In genomic region chr10:39540995-39541394, GRCm38 (mm10) we compare ENCODE assay signal across 8 mouse cellular contexts.
DNase-seq lines count a peak whose midpoint lies in the region; ATAC-seq and TF ChIP-seq lines count a peak whose summit lies in the region.

No protein-coding gene starts in this region.

- no peaks in the 10 kb centered on the region for H3K27me3 ChIP-seq in forebrain, embryonic 14.5 days (replicated peaks; ENCODE audit: control insufficient read depth, insufficient read depth, low read length)
- no peaks in the 10 kb centered on the region for H3K27me3 ChIP-seq in midbrain, embryonic 15.5 days (replicated peaks)

- peaks cover 42% of the 10 kb centered on the region for H3K4me1 ChIP-seq in forebrain, embryonic 14.5 days (ENCODE audit: control insufficient read depth, insufficient read depth, low read length)
- peaks cover 69% of the 10 kb centered on the region for H3K4me1 ChIP-seq in midbrain, embryonic 15.5 days

- WGBS in forebrain, embryonic 14.5 days, result 0% methylated on average over 7 of the region's 7 CpGs
- 3% methylated on average over 7 of the region's 7 CpGs for WGBS in midbrain, embryonic 15.5 days

- peak; percentile 80 for ATAC-seq in forebrain, embryonic 14.5 days
- ATAC-seq in midbrain, embryonic 15.5 days (replicated peaks), result peak; percentile 86

- intact Hi-C loops in gastrocnemius, adult 2 months (cut with DNase I), result no loop called here

- DNase-seq in gastrocnemius, adult 2 months, result peak; percentile 31
- no peak for DNase-seq in gastrocnemius, postnatal 10 days
- peak; percentile 88 to 94 for DNase-seq in adrenal gland, adult (ENCODE audit: inconsistent age in 2 of 2, low spot score in 1 of 2)
- DNase-seq in forebrain, embryonic 14.5 days (ENCODE audit: low spot score), result peak; percentile 93
- DNase-seq in kidney, postnatal 36 days, result peak; percentile 59 to 60
- no peak for DNase-seq in urinary bladder, postnatal 10 days (ENCODE audit: low spot score)
- no peak for DNase-seq in urinary bladder, postnatal 4 days (ENCODE audit: low spot score in 2 of 2)

- no peaks in the 10 kb centered on the region for H3K9me3 ChIP-seq in forebrain, embryonic 14.5 days (replicated peaks; ENCODE audit: control insufficient read depth, low read length)
- H3K9me3 ChIP-seq in midbrain, embryonic 15.5 days, result no peaks in the 10 kb centered on the region

- no peak overlapping the region for H3K4me3 ChIP-seq in gastrocnemius, adult 2 months
- H3K4me3 ChIP-seq in forebrain, embryonic 14.5 days (ENCODE audit: low read depth, low read length), result no peak overlapping the region
- H3K4me3 ChIP-seq in midbrain, embryonic 15.5 days, result no peak overlapping the region

- peaks cover 37% of the 10 kb centered on the region for H3K36me3 ChIP-seq in forebrain, embryonic 14.5 days (ENCODE audit: control insufficient read depth, insufficient read depth, low read length)
- 0 out of 2 replicates have a peak, but pooled peaks cover 5% of the 10 kb centered on the region for H3K36me3 ChIP-seq in midbrain, embryonic 15.5 days (replicated peaks)

- peak overlapping the region; percentile 59 for H3K9ac ChIP-seq in forebrain, embryonic 14.5 days (ENCODE audit: low read length)
- H3K9ac ChIP-seq in midbrain, embryonic 15.5 days, result peak overlapping the region; percentile 30; the same call in 1 of the 2 replicates

- H3K27ac ChIP-seq in gastrocnemius, adult 2 months, result peak overlapping the region; percentile 79
- H3K27ac ChIP-seq in forebrain, embryonic 14.5 days (ENCODE audit: low read depth, low read length), result peak overlapping the region; percentile 98
- peak overlapping the region; percentile 96 for H3K27ac ChIP-seq in midbrain, embryonic 15.5 days

- peak overlapping the region; percentile 20; the same call in 1 of the 2 replicates for H3K4me2 ChIP-seq in forebrain, embryonic 14.5 days (ENCODE audit: low read length)
- peak overlapping the region; percentile 7; the same call in 1 of the 2 replicates for H3K4me2 ChIP-seq in midbrain, embryonic 15.5 days

- no peak for TF ChIP-seq CTCF in gastrocnemius, adult 2 months (IDR thresholded peaks at IDR 0.05)

Comparison
In these comparisons a context has a peak if more than half of its experiments do, and no peak if none do; other contexts are left out.
1. DNase-seq: peak in gastrocnemius, adult 2 months (single experiment), adrenal gland, adult (2 of 2), forebrain, embryonic 14.5 days (single experiment) and kidney, postnatal 36 days (2 of 2); none in gastrocnemius, postnatal 10 days (single experiment), urinary bladder, postnatal 10 days (single experiment) and urinary bladder, postnatal 4 days (0 of 2).
2. Peak in every context shown above with its lines, with median percentiles within 50 percentile points of each other: H3K27ac ChIP-seq.